Mouse (Mus musculus) cerebellum, adult 2 months (tissue): ENCODE results near the gene Olfr780. TPM values are rescaled to one million over a fixed set of nuclear protein-coding genes. Genes with fewer than 3 reads are reported as not detected.
"Not testable (repeated sequence)": the region's sequence is repeated elsewhere in the genome, so short reads cannot be mapped to it uniquely, and the experiment has no call there.

Experiments
- DNase-seq, 2 experiments: peaks; one replicate each; pipeline ENCODE4 v3.0.0; 2021
- H3K27ac ChIP-seq: fragments of 200-500 bp; 2 replicates; pipeline ENCODE4 v1.5.1; 2012; ENCODE audit warnings: low read length, control low read depth, inconsistent platforms; ENCODE audit not compliant: insufficient read depth
- H3K27me3 ChIP-seq: fragments of 200-500 bp; 2 replicates; pipeline ENCODE4 v1.6.1; 2012; ENCODE audit warnings: inconsistent platforms, mild to moderate bottlenecking, low read length, moderate library complexity; ENCODE audit not compliant: control insufficient read depth, insufficient read depth
- H3K4me1 ChIP-seq: fragments of 200-500 bp; 2 replicates; pipeline ENCODE4 v1.6.1; 2011; ENCODE audit warnings: low read length; ENCODE audit not compliant: control insufficient read depth, insufficient read depth
- H3K4me3 ChIP-seq: fragments of 200-500 bp; replicated peaks from 2 replicates; pipeline ENCODE3; 2011; ENCODE audit warnings: mild to moderate bottlenecking, low read depth, low read length, control low read depth; ENCODE audit not compliant: insufficient read depth
- CTCF ChIP-seq: fragments of 200-500 bp; IDR thresholded peaks from 2 replicates; pipeline ENCODE4 v1.5.1; 2011; ENCODE audit warnings: low read depth, mild to moderate bottlenecking, control low read depth, low read length, moderate library complexity, borderline replicate concordance; ENCODE audit not compliant: insufficient read depth
- POLR2A ChIP-seq: fragments of 200-500 bp; IDR thresholded peaks from 2 replicates; pipeline ENCODE4 v1.6.1; 2011; ENCODE audit warnings: low read length, control low read depth, borderline replicate concordance; ENCODE audit not compliant: insufficient read depth
- WGBS: fragments of 180-500 bp; shearing (Covaris S2); methylation state at CpG from one replicate; pipeline ENCODE4 v1.1.7; 2018; 5-methylcytosine and 5-hydroxymethylcytosine counted together
- polyA plus RNA-seq: library from polyadenylated mRNA; depleted of rRNA; stranded (reverse); fragments of >200 nt; gene quantifications from 2 replicates; pipeline ENCODE4 v1.2.3, GENCODE M21; 2012; rRNA removed

The Olfr780 gene
- polyA plus RNA-seq: not detected in 2 replicates

DNA sequence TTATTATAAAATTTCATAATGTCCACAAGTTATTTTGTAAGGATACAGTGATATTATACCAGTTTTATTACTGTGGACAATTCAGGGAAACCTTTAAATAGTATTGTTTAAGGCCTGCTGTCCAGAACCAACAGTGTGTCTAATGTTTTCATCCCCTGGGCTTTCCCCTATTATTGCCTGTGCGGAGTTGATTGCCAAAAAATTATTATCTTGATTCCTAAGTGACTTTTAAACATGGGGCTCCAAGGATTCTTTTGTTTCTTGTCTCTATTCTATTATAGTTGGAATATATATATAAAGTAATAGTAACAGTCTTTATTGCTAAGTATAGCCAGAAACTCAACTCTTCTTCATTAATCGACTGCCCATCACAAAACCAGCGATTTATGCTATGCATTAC, at the start of gene Olfr780:
Gene Olfr780 (plus strand): TSS at position 301 of the 400 bp plus-strand sequence.
- DNase-seq: no peak
- H3K4me3 ChIP-seq: no peak within 1 kb of the TSS
- TF ChIP-seq POLR2A (no peak), CTCF (no peak)
- H3K27ac ChIP-seq: no peak within 1 kb of the TSS
- WGBS: 67% methylated on average over 3 of the region's 3 CpGs
- H3K27me3 ChIP-seq: no peaks in the 10 kb centered on the region
- H3K4me1 ChIP-seq: no peaks in the 10 kb centered on the region

DNA sequence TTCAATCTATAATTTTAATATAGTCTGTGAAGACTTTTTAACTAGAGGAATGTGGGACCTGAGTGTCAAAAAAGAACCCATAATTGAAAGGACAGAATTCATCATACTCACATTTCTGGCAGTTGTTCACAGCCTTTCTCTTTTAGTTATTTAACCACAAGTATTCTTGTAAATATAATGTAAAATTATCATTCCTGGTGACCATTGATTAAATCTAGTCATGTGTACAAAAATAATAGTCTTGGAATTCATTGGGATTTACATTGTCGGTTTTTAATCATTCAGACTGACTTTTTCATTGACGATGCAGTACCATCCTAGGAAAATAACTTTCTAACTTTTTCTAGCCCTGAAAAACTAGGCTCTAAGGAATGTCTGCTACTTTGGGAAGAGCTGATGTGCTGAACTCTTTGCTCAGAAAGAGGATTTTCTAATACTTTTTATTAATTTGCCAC, 46.8 kb upstream of the Olfr780 start, which contains the start of gene Olfr777:
Gene Olfr777 (minus strand): TSS at position 405 of the 455 bp plus-strand sequence.
- Histone ChIP-seq H3K27me3 (no peaks in the 10 kb centered on the region), H3K4me3 (no peak within 1 kb of the TSS), H3K27ac (no peak within 1 kb of the TSS), H3K4me1 (no peaks in the 10 kb centered on the region)
- WGBS: 97% methylated on average over 2 of the region's 2 CpGs
- no peak for TF ChIP-seq POLR2A
- TF ChIP-seq CTCF: no peak
- no peak for DNase-seq

DNA sequence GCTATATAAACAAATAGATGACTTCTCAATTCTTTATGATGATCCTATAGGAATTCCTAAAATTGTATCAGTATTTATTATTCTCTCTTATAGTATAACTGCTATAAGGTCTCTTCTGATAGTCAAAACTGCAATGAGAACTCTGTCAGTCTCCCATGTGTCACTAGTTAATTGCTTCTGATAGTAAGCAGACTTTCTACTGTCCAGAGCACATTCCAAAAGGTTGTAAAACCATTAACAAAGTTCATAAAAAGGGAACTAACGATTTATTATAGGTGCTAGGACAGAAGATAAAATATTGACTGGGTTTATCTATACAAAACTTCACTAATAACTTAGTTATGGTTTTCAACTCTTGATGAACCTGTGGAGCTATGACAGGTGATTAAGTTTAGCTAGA, 4.9 kb upstream of the Olfr780 start:
- WGBS: 63% methylated on average over 1 of the region's 1 CpGs
- not testable (repeated sequence) for DNase-seq

DNA sequence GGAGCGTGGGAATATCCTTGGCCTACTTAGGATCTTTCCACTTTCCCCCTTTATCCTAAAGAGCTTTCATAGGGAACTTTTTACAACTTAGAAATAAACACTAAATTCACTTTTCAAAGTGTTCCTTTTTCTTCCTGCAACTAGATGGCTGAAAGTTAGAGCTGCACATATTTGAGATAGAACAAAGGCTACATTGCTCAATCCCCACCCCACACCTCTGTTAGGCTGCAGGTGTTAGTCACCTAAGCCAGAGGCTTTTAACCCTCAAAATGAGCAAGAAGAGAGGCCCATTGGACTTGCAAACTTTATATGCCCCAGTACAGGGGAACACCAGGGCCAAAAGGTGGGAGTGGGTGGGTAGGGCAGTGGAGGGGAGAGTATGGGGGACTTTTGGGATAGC, 4.4 kb upstream of the Olfr780 start:
- H3K27ac ChIP-seq, H3K4me1 ChIP-seq, H3K27me3 ChIP-seq, DNase-seq, H3K4me3 ChIP-seq: not testable (repeated sequence)
- WGBS: 83% methylated on average over 1 of the region's 1 CpGs

More for the DNA sequence above, 4.9 kb upstream of the Olfr780 start:
- H3K4me1 ChIP-seq, H3K4me3 ChIP-seq, H3K27ac ChIP-seq, H3K27me3 ChIP-seq: not testable (repeated sequence)

DNA sequence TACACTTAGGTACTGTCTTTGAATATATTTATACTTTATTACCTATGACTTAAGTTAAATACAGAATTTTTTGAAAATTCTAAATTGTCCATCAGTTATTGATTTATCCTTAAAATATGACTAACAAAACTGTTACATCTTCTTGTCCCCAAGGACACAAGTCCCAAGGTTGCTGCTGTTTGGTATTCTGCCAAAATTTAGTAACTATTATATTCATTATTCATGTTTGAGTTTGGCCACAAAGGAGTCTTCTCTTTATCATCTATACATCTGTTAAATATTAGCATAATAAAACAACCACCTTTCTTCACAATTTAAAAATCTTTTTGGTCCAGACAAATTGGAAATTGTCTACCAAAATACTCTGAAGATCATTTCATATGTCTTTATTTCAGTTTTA, 10.6 kb downstream of the Olfr780 start, which contains the start of gene Olfr781:
Gene Olfr781 (plus strand): TSS at position 301 of the 400 bp plus-strand sequence.
- Histone ChIP-seq H3K4me1 (no peaks in the 10 kb centered on the region), H3K4me3 (no peak within 1 kb of the TSS), H3K27ac (no peak within 1 kb of the TSS), H3K27me3 (no peaks in the 10 kb centered on the region; the same call in 1 of the 2 replicates)
- DNase-seq: no peak
- no peak for TF ChIP-seq POLR2A
- no peak for TF ChIP-seq CTCF

DNA sequence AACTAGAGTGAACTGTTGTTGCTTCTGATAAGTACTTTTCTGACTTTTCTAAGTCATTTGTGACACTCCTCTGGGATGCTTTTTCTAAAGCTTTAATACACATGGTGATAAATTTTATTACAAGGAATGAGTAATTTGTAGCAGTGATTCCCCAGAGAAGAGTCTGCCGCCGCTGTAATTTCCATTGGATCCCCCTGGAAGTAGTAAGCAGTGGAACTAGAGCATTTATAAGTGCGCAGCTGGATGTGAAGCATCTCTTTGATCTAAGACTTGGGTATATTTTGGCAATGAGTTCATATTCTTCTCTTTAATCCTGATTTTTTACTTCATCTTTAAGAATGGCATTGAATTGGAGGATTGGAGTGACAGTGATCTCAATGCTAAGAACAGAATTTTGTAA, 30.6 kb downstream of the Olfr780 start, which contains the start of gene Olfr782:
Gene Olfr782 (plus strand): TSS at position 301 of the 400 bp plus-strand sequence.
- no peaks in the 10 kb centered on the region for H3K27me3 ChIP-seq
- H3K4me1 ChIP-seq: no peaks in the 10 kb centered on the region
- no peak for DNase-seq
- TF ChIP-seq CTCF (no peak), POLR2A (no peak)
- no peak within 1 kb of the TSS for H3K4me3 ChIP-seq
- 92% methylated on average over 3 of the region's 3 CpGs for WGBS
- H3K27ac ChIP-seq: no peak within 1 kb of the TSS

DNA sequence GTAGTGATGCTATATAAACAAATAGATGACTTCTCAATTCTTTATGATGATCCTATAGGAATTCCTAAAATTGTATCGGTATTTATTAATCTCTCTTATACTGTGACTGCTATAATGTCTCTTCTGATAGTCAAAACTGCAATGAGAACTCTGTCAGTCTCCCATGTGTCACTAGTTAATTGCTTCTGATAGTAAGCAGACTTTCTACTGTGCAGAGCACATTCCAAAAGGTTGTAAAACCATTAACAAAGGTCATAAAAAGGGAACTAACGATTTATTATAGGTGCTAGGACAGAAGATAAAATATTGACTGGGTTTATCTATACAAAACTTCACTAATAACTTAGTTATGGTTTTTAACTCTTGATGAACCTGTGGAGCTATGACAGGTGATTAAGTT, 34.6 kb downstream of the Olfr780 start:
- DNase-seq: not testable (repeated sequence)
- 78% methylated on average over 2 of the region's 2 CpGs for WGBS

DNA sequence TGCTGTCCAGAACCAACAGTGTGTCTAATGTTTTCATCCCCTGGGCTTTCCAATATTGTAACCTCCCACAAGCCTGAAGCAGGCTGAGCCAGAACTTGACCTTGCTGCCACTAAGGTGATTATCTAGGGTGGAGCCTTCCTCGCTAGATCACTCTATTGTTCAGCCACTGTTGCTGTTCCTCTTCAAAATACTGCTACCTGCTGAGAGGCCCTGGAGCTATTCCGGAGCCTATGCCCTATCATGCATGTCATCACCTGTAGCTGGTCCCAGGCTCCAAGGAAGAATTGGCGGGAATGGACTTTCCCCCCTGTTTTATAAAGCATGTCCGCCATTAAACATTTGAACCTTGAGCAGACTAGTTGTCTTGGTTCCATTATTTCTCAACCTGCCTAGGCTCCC, 38.6 kb downstream of the Olfr780 start:
- H3K4me3 ChIP-seq, H3K4me1 ChIP-seq, H3K27ac ChIP-seq, H3K27me3 ChIP-seq, DNase-seq: not testable (repeated sequence)
- WGBS: 69% methylated on average over 4 of the region's 4 CpGs

More for the DNA sequence above, 34.6 kb downstream of the Olfr780 start:
- not testable (repeated sequence) for H3K4me3 ChIP-seq, H3K27ac ChIP-seq, H3K27me3 ChIP-seq, H3K4me1 ChIP-seq

DNA sequence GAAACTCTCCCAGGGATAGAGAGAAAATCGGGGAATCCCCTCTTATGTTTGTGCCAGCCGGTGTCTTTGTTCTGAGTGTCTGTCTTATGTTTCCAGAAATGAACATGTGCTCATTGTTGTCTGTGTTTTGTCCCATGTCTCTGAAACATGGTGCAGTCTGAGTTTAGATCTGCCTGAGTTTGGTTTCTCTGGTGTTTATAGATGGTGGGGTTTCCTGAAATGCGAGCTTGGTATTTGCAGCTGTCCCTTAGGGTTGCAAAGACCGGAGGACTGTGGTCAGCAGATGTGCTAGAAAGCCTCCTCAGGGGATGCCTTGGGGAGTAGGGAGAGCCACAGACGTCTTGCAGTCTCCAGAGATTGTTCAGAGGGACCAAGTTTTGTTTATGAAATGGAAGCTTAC, 39.4 kb downstream of the Olfr780 start:
- Histone ChIP-seq H3K4me1 (no peaks in the 10 kb centered on the region), H3K4me3 (no peak overlapping the region), H3K27ac (no peak overlapping the region), H3K27me3 (no peaks in the 10 kb centered on the region)
- 74% methylated on average over 5 of the region's 5 CpGs for WGBS
- no peak for TF ChIP-seq POLR2A
- TF ChIP-seq CTCF: no peak
- DNase-seq: no peak

Other genes starting within 250 kb of the Olfr780 start
- not detected in 2 replicates for gene Olfr766-ps1, start 249.1 kb upstream of the Olfr780 start, polyA plus RNA-seq
- not detected in 2 replicates for gene Olfr767, start 235.2 kb upstream of the Olfr780 start, polyA plus RNA-seq
- gene Olfr768, start 218.7 kb upstream of the Olfr780 start, polyA plus RNA-seq: not detected in 2 replicates
- not detected in 2 replicates for gene Olfr769, start 200.3 kb upstream of the Olfr780 start, polyA plus RNA-seq
- not detected in 2 replicates for gene Olfr770, start 179.1 kb upstream of the Olfr780 start, polyA plus RNA-seq
- not detected in 2 replicates for gene Olfr771, start 153.4 kb upstream of the Olfr780 start, polyA plus RNA-seq
- gene Olfr772, start 140.2 kb upstream of the Olfr780 start, polyA plus RNA-seq: not detected in 2 replicates
- gene Olfr773, start 130.7 kb upstream of the Olfr780 start, polyA plus RNA-seq: not detected in 2 replicates
- not detected in 2 replicates for gene Olfr774, start 81.9 kb upstream of the Olfr780 start, polyA plus RNA-seq
- not detected in 2 replicates for gene Olfr775, start 69.7 kb upstream of the Olfr780 start, polyA plus RNA-seq
- not detected in 2 replicates for gene Olfr776, start 59.0 kb upstream of the Olfr780 start, polyA plus RNA-seq
- not detected in 2 replicates for gene Olfr777, start 46.6 kb upstream of the Olfr780 start, polyA plus RNA-seq
- not detected in 2 replicates for gene Olfr781, start 10.7 kb downstream of the Olfr780 start, polyA plus RNA-seq
- gene Olfr782, start 30.7 kb downstream of the Olfr780 start, polyA plus RNA-seq: not detected in 2 replicates
- gene Olfr784, start 66.0 kb downstream of the Olfr780 start, polyA plus RNA-seq: 0.06 and 0.08 TPM in 2 replicates
- not detected in 2 replicates for gene Olfr785, start 87.3 kb downstream of the Olfr780 start, polyA plus RNA-seq
- not detected in 2 replicates for gene Olfr786, start 109.2 kb downstream of the Olfr780 start, polyA plus RNA-seq
- not detected in 2 replicates for gene Olfr787, start 143.7 kb downstream of the Olfr780 start, polyA plus RNA-seq
- gene Olfr788, start 152.9 kb downstream of the Olfr780 start, polyA plus RNA-seq: not detected in 2 replicates
- gene Olfr789, start 166.6 kb downstream of the Olfr780 start, polyA plus RNA-seq: not detected in 2 replicates
- not detected in 2 replicates for gene Olfr790, start 180.4 kb downstream of the Olfr780 start, polyA plus RNA-seq
- not detected in 2 replicates for gene Olfr791, start 203.7 kb downstream of the Olfr780 start, polyA plus RNA-seq
- gene Olfr792, start 221.0 kb downstream of the Olfr780 start, polyA plus RNA-seq: not detected in 2 replicates
- not detected in 2 replicates for gene Olfr794, start 249.5 kb downstream of the Olfr780 start, polyA plus RNA-seq